Mouse (Mus musculus) MN1 (cell line): Measurements from ENCODE around the gene Tec.

Experiments
- DNase-seq: peaks from one replicate; pipeline ENCODE4 v3.0.0-alpha.2; 2016; ENCODE audit warnings: low spot score

The Tec gene

GRCm38 (mm10) chr5:72868091-72868875, at the start of gene Tec:
Gene Tec (minus strand): TSS chr5:72868483.
- DNase-seq: peak; percentile 89

- no peak for DNase-seq
Measured at GRCm38 (mm10) chr5:72916851-72917250, 48.6 kb upstream of the Tec start.

GRCm38 (mm10) chr5:72916048-72916447, 47.8 kb upstream of the Tec start:
- no peak for DNase-seq

GRCm38 (mm10) chr5:72914633-72915561, 46.6 kb upstream of the Tec start:
- DNase-seq: peak; percentile 56

- DNase-seq: peak; percentile 97
Measured at GRCm38 (mm10) chr5:72913648-72914557, 45.6 kb upstream of the Tec start, which contains the start of gene Slain2. Gene Slain2 (plus strand): TSS chr5:72914304.

GRCm38 (mm10) chr5:72911284-72911683, 43.0 kb upstream of the Tec start:
- DNase-seq: no peak

GRCm38 (mm10) chr5:72910373-72910772, 42.1 kb upstream of the Tec start:
- no peak for DNase-seq

GRCm38 (mm10) chr5:72909363-72909762, 41.1 kb upstream of the Tec start:
- no peak for DNase-seq

GRCm38 (mm10) chr5:72908324-72908936, 40.1 kb upstream of the Tec start:
- no peak for DNase-seq

GRCm38 (mm10) chr5:72907402-72907801, 39.1 kb upstream of the Tec start:
- no peak for DNase-seq

- DNase-seq: no peak
Measured at GRCm38 (mm10) chr5:72904903-72905790, 36.9 kb upstream of the Tec start.

- no peak for DNase-seq
Measured at GRCm38 (mm10) chr5:72902876-72903516, 34.7 kb upstream of the Tec start.

GRCm38 (mm10) chr5:72902312-72902711, 34.0 kb upstream of the Tec start:
- no peak for DNase-seq

- DNase-seq: no peak
Measured at GRCm38 (mm10) chr5:72901866-72902265, 33.6 kb upstream of the Tec start.

- DNase-seq: no peak
Measured at GRCm38 (mm10) chr5:72899255-72899654, 31.0 kb upstream of the Tec start.

GRCm38 (mm10) chr5:72897998-72898397, 29.7 kb upstream of the Tec start:
- DNase-seq: no peak

GRCm38 (mm10) chr5:72896478-72897279, 28.4 kb upstream of the Tec start:
- no peak for DNase-seq

- DNase-seq: no peak
Measured at GRCm38 (mm10) chr5:72895261-72895660, 27.0 kb upstream of the Tec start.

GRCm38 (mm10) chr5:72893987-72894386, 25.7 kb upstream of the Tec start:
- DNase-seq: no peak
